Mouse (Mus musculus) retina, postnatal 1 day (tissue): ENCODE measurements at regions not wholly inside any gene's neighbourhood (a gene's known extent, or its start where the extent isn't known, plus 50 kb on each side); places are given as distances from the start of the nearest gene placed in this dataset.

Experiments used
- DNase-seq: peaks from one replicate; pipeline ENCODE4 v3.0.0-alpha.2; 2012

GRCm38 (mm10) chr7:39596403-39596802, 78.8 kb downstream of the Zfp619 start:
- DNase-seq = peak; percentile 6

- no peak for DNase-seq
Observed at GRCm38 (mm10) chr7:39613767-39614166, 96.2 kb downstream of the Zfp619 start.

- no peak for DNase-seq
Observed at GRCm38 (mm10) chr7:39615092-39615491, 97.5 kb downstream of the Zfp619 start.

GRCm38 (mm10) chr7:39621796-39622195, 104.2 kb downstream of the Zfp619 start:
- DNase-seq = no peak

GRCm38 (mm10) chr7:39632836-39633235, 115.3 kb downstream of the Zfp619 start:
- peak; percentile 95 for DNase-seq

GRCm38 (mm10) chr7:39642333-39642732, 124.8 kb downstream of the Zfp619 start:
- no peak for DNase-seq

- DNase-seq = no peak
Observed at GRCm38 (mm10) chr7:39643323-39643722, 125.8 kb downstream of the Zfp619 start.

- no peak for DNase-seq
Observed at GRCm38 (mm10) chr7:39650483-39651102, 133.0 kb downstream of the Zfp619 start.

- peak; percentile 70 for DNase-seq
Observed at GRCm38 (mm10) chr7:39654563-39655286, 137.2 kb downstream of the Zfp619 start.

- DNase-seq = peak; percentile 74
Observed at GRCm38 (mm10) chr7:39655287-39655652, 137.7 kb downstream of the Zfp619 start.

GRCm38 (mm10) chr7:39655709-39656397, 138.3 kb downstream of the Zfp619 start:
- DNase-seq = peak; percentile 48

- no peak for DNase-seq
Observed at GRCm38 (mm10) chr7:39659597-39659996, 142.0 kb downstream of the Zfp619 start.

GRCm38 (mm10) chr7:39675124-39675846, 157.7 kb downstream of the Zfp619 start:
- DNase-seq = no peak

GRCm38 (mm10) chr7:39675847-39676238, 158.3 kb downstream of the Zfp619 start:
- DNase-seq = no peak

- DNase-seq = no peak
Observed at GRCm38 (mm10) chr7:39680411-39680810, 162.8 kb downstream of the Zfp619 start.

GRCm38 (mm10) chr7:39696589-39696988, 179.0 kb downstream of the Zfp619 start:
- no peak for DNase-seq

- DNase-seq = peak; percentile 68
Observed at GRCm38 (mm10) chr7:39701506-39701905, 183.9 kb downstream of the Zfp619 start.

GRCm38 (mm10) chr7:39705118-39706095, 187.8 kb downstream of the Zfp619 start:
- DNase-seq = peak; percentile 88

GRCm38 (mm10) chr7:39706606-39707005, 189.0 kb downstream of the Zfp619 start:
- DNase-seq = no peak

- DNase-seq = peak; percentile 86
Observed at GRCm38 (mm10) chr7:39716340-39717150, 199.0 kb downstream of the Zfp619 start.

GRCm38 (mm10) chr7:39727935-39728557, 210.5 kb downstream of the Zfp619 start:
- no peak for DNase-seq
